Mouse (Mus musculus) lung, postnatal 0 days (tissue): ENCODE results near the gene Dnajb8. TPM values are rescaled to one million over a fixed set of nuclear protein-coding genes. Genes with fewer than 3 reads are reported as not detected.

Source experiments
- ATAC-seq: fragments of 200-750 bp; cut with Nextera tagmentation; 2 replicates; pipeline ENCODE4 v1.8.0; 2017; ENCODE audit warnings: moderate library complexity
- DNase-seq: peaks from one replicate; pipeline ENCODE4 v3.0.0-alpha.2; 2016; ENCODE audit warnings: low spot score
- H3K27ac ChIP-seq: fragments of 300-500 bp; sonication (generic); 2 replicates; pipeline ENCODE4 v1.5.1; 2014; ENCODE audit warnings: antibody characterized with exemption, mild to moderate bottlenecking, low read length, mixed read lengths
- H3K27me3 ChIP-seq: fragments of 300-500 bp; sonication (generic); replicated peaks from 2 replicates; pipeline ENCODE4 v1.6.1; 2014; ENCODE audit warnings: low read length, mixed read lengths; ENCODE audit not compliant: insufficient read depth
- H3K36me3 ChIP-seq: fragments of 300-500 bp; sonication (generic); 2 replicates; pipeline ENCODE4 v1.6.1; 2014; ENCODE audit warnings: low read length, mixed read lengths; ENCODE audit not compliant: insufficient read depth
- H3K4me1 ChIP-seq: fragments of 300-500 bp; sonication (generic); 2 replicates; pipeline ENCODE4 v1.6.1; 2014; ENCODE audit warnings: antibody characterized with exemption, low read depth, low read length, mixed read lengths; ENCODE audit not compliant: insufficient read depth
- H3K4me2 ChIP-seq: fragments of 300-500 bp; sonication (generic); replicated peaks from 2 replicates; pipeline ENCODE4 v1.6.1; 2014; ENCODE audit warnings: low read depth, mild to moderate bottlenecking, low read length, moderate library complexity, mixed read lengths
- H3K4me3 ChIP-seq: fragments of 300-500 bp; sonication (generic); 2 replicates; pipeline ENCODE4 v1.5.1; 2014; ENCODE audit warnings: low read depth, low read length
- H3K9ac ChIP-seq: fragments of 300-500 bp; sonication (generic); replicated peaks from 2 replicates; pipeline ENCODE4 v1.6.1; 2014; ENCODE audit warnings: low read depth, mild to moderate bottlenecking
- H3K9me3 ChIP-seq: fragments of 300-500 bp; sonication (generic); 2 replicates; pipeline ENCODE4 v1.6.1; 2016; ENCODE audit warnings: low read length, mixed read lengths
- CTCF ChIP-seq: IDR thresholded peaks from 2 replicates; pipeline ENCODE4 v1.5.1; 2016; ENCODE audit warnings: antibody characterized with exemption, mild to moderate bottlenecking
- EP300 ChIP-seq: IDR thresholded peaks from 2 replicates; pipeline ENCODE4 v1.6.1; 2016; ENCODE audit warnings: antibody characterized with exemption, mild to moderate bottlenecking, control low read depth
- WGBS: fragments of 180-500 bp; shearing (Covaris S2); extraction: QIAGEN DNeasy Blood & Tissue Kit; methylation state at CpG from one replicate; pipeline ENCODE4 v1.1.7; 2014; 5-methylcytosine and 5-hydroxymethylcytosine counted together
- polyA plus RNA-seq: library from polyadenylated mRNA; unstranded; fragments of >200 nt; fragmentation: Nextera tagmentation; extraction: Ambion mirVana; gene quantifications from 2 replicates; pipeline ENCODE4 v1.2.1, GENCODE M21; 2015

Gene Dnajb8
- polyA plus RNA-seq, 1 experiment from 2014 or later = not detected

- under 1% methylated on average over 45 of the region's 62 CpGs for WGBS
- ATAC-seq = peak; percentile 84
- H3K27ac ChIP-seq = peak overlapping the region; percentile 77
- peaks cover 23% of the 10 kb centered on the region; the same call in 1 of the 2 replicates for H3K4me1 ChIP-seq
- DNase-seq = peak; percentile 83
- peak overlapping the region; percentile 69 for H3K4me2 ChIP-seq
- TF ChIP-seq CTCF = no peak
- no peak for TF ChIP-seq EP300
- H3K9ac ChIP-seq = peak overlapping the region; percentile 56
- peak overlapping the region; percentile 52 for H3K4me3 ChIP-seq
- H3K36me3 ChIP-seq = no peaks in the 10 kb centered on the region
- no peaks in the 10 kb centered on the region for H3K9me3 ChIP-seq
- H3K27me3 ChIP-seq = peaks cover 77% of the 10 kb centered on the region
Observed at GRCm38 (mm10) chr6:88198070-88198940, 23.8 kb upstream of the Dnajb8 start.

- H3K4me2 ChIP-seq = peak overlapping the region; percentile 69
- under 1% methylated on average over 39 of the region's 39 CpGs for WGBS
- H3K9ac ChIP-seq = peak overlapping the region; percentile 56
- H3K27me3 ChIP-seq = peaks cover 78% of the 10 kb centered on the region
- peak overlapping the region; percentile 52 for H3K4me3 ChIP-seq
- H3K4me1 ChIP-seq = peaks cover 22% of the 10 kb centered on the region; the same call in 1 of the 2 replicates
- no peaks in the 10 kb centered on the region for H3K36me3 ChIP-seq
- DNase-seq (no peak), ATAC-seq (no peak)
- no peak for TF ChIP-seq CTCF
- no peak for TF ChIP-seq EP300
- no peaks in the 10 kb centered on the region for H3K9me3 ChIP-seq
- H3K27ac ChIP-seq = peak overlapping the region; percentile 61
Observed at GRCm38 (mm10) chr6:88199001-88199717, 22.9 kb upstream of the Dnajb8 start.

- peaks cover 82% of the 10 kb centered on the region for H3K27me3 ChIP-seq
- H3K27ac ChIP-seq = 0 out of 2 replicates have a peak overlapping the region, but pooled peaks have one; percentile 61
- H3K9ac ChIP-seq = peak overlapping the region; percentile 56; the same call in 1 of the 2 replicates
- TF ChIP-seq EP300 (no peak), CTCF (no peak)
- peaks cover 22% of the 10 kb centered on the region; the same call in 1 of the 2 replicates for H3K4me1 ChIP-seq
- no peak for DNase-seq
- H3K9me3 ChIP-seq = no peaks in the 10 kb centered on the region
- peak overlapping the region; percentile 52 for H3K4me3 ChIP-seq
- no peak for ATAC-seq
- 9% methylated on average over 50 of the region's 50 CpGs for WGBS
- no peaks in the 10 kb centered on the region for H3K36me3 ChIP-seq
- peak overlapping the region; percentile 69 for H3K4me2 ChIP-seq
Observed at GRCm38 (mm10) chr6:88199718-88200692, 22.1 kb upstream of the Dnajb8 start.

GRCm38 (mm10) chr6:88200693-88201609, 21.1 kb upstream of the Dnajb8 start:
- 36% methylated on average over 20 of the region's 20 CpGs for WGBS
- TF ChIP-seq CTCF (no peak), EP300 (no peak)
- DNase-seq (peak; percentile 4), ATAC-seq (no peak)
- no peaks in the 10 kb centered on the region for H3K36me3 ChIP-seq
- H3K9ac ChIP-seq = peak overlapping the region; percentile 12; the same call in 1 of the 2 replicates
- H3K4me3 ChIP-seq = peak overlapping the region; percentile 52
- H3K9me3 ChIP-seq = no peaks in the 10 kb centered on the region
- H3K4me1 ChIP-seq = peaks cover 22% of the 10 kb centered on the region; the same call in 1 of the 2 replicates
- peak overlapping the region; percentile 69 for H3K4me2 ChIP-seq
- no peak overlapping the region for H3K27ac ChIP-seq
- H3K27me3 ChIP-seq = peaks cover 80% of the 10 kb centered on the region
